Mouse (Mus musculus): ENCODE measurements at regions not wholly inside any gene's neighbourhood (a gene's known extent, or its start where the extent isn't known, plus 50 kb on each side); places are given as distances from the start of the nearest gene placed in this dataset.

- DNase-seq = no peak
Measured at GRCm38 (mm10) chr17:4311785-4312379, 615.8 kb upstream of the Nox3 start.

- DNase-seq = no peak
Measured at GRCm38 (mm10) chr17:4319141-4319540, 623.1 kb upstream of the Nox3 start.

GRCm38 (mm10) chr17:4328810-4329209, 632.7 kb upstream of the Nox3 start:
- no peak for DNase-seq

GRCm38 (mm10) chr17:4331650-4332049, 635.6 kb upstream of the Nox3 start:
- no peak for DNase-seq

GRCm38 (mm10) chr17:4333091-4333490, 637.0 kb upstream of the Nox3 start:
- DNase-seq = no peak

- DNase-seq = no peak
Measured at GRCm38 (mm10) chr17:4353018-4353417, 641.1 kb upstream of the Arid1b start.

GRCm38 (mm10) chr17:4355506-4356218, 638.5 kb upstream of the Arid1b start:
- DNase-seq = no peak

- DNase-seq = no peak
Measured at GRCm38 (mm10) chr17:4360413-4361320, 633.5 kb upstream of the Arid1b start.

GRCm38 (mm10) chr17:4365811-4366210, 628.3 kb upstream of the Arid1b start:
- DNase-seq = no peak

GRCm38 (mm10) chr17:4380449-4380848, 613.7 kb upstream of the Arid1b start:
- no peak for DNase-seq

GRCm38 (mm10) chr17:4380873-4381272, 613.3 kb upstream of the Arid1b start:
- no peak for DNase-seq

- DNase-seq = no peak
Measured at GRCm38 (mm10) chr17:4381896-4382685, 612.0 kb upstream of the Arid1b start.

- no peak for DNase-seq
Measured at GRCm38 (mm10) chr17:4382716-4383115, 611.4 kb upstream of the Arid1b start.

- no peak for DNase-seq
Measured at GRCm38 (mm10) chr17:4387616-4388015, 606.5 kb upstream of the Arid1b start.

GRCm38 (mm10) chr17:4390012-4390411, 604.1 kb upstream of the Arid1b start:
- no peak for DNase-seq

- DNase-seq = no peak
Measured at GRCm38 (mm10) chr17:4390577-4390976, 603.6 kb upstream of the Arid1b start.

- no peak for DNase-seq
Measured at GRCm38 (mm10) chr17:4391210-4391609, 602.9 kb upstream of the Arid1b start.

GRCm38 (mm10) chr17:4396119-4396518, 598.0 kb upstream of the Arid1b start:
- no peak for DNase-seq

- DNase-seq = no peak
Measured at GRCm38 (mm10) chr17:4417686-4418085, 576.4 kb upstream of the Arid1b start.

GRCm38 (mm10) chr17:4424451-4425168, 569.5 kb upstream of the Arid1b start:
- DNase-seq = no peak

GRCm38 (mm10) chr17:4425342-4425741, 568.8 kb upstream of the Arid1b start:
- DNase-seq = no peak

- no peak for DNase-seq
Measured at GRCm38 (mm10) chr17:4429036-4429435, 565.1 kb upstream of the Arid1b start.

All from right cerebral cortex, postnatal 14 days (tissue).